Mouse (Mus musculus) spleen, adult 2 months (tissue): ENCODE data around the gene Itfg2. TPM values are rescaled to one million over a fixed set of nuclear protein-coding genes. Genes with fewer than 3 reads are reported as not detected.
A peak's percentile ranks its signal among the peaks of the same experiment; 100 is the strongest.

Experiments used
- DNase-seq, 2 experiments: peaks; one replicate each; pipeline versions ENCODE4 v3.0.0 to v3.0.0-alpha.2; 2012 to 2021; ENCODE audit warnings: low spot score in 2 of 2, low read depth in 1 of 2
- H3K27ac ChIP-seq: fragments of 200-500 bp; 2 replicates; pipeline ENCODE4 v1.5.1; 2012; ENCODE audit warnings: low read length, inconsistent platforms; ENCODE audit not compliant: insufficient read depth
- H3K27me3 ChIP-seq: fragments of 200-500 bp; 2 replicates; pipeline ENCODE4 v1.6.1; 2012; ENCODE audit warnings: mild to moderate bottlenecking, moderate library complexity, low read length, inconsistent platforms; ENCODE audit not compliant: control insufficient read depth, insufficient read depth
- H3K36me3 ChIP-seq: fragments of 200-500 bp; 2 replicates; pipeline ENCODE4 v1.6.1; 2012; ENCODE audit warnings: mild to moderate bottlenecking, low read length, inconsistent platforms; ENCODE audit not compliant: control insufficient read depth, insufficient read depth
- H3K4me1 ChIP-seq: fragments of 200-500 bp; 2 replicates; pipeline ENCODE4 v1.6.1; 2011; ENCODE audit warnings: inconsistent platforms; ENCODE audit not compliant: control insufficient read depth, insufficient read depth, insufficient read length
- H3K4me3 ChIP-seq: fragments of 200-500 bp; 2 replicates; pipeline ENCODE4 v1.5.1; 2011; ENCODE audit warnings: mild to moderate bottlenecking, inconsistent platforms; ENCODE audit not compliant: insufficient read depth, insufficient read length; ENCODE audit errors: extremely low read depth
- CTCF ChIP-seq: fragments of 200-500 bp; IDR thresholded peaks from 2 replicates; pipeline ENCODE4 v1.5.1; 2011; ENCODE audit warnings: mild to moderate bottlenecking, inconsistent platforms; ENCODE audit not compliant: insufficient read depth, insufficient read length, insufficient replicate concordance; ENCODE audit errors: extremely low read depth
- POLR2A ChIP-seq: fragments of 200-500 bp; IDR thresholded peaks from 2 replicates; pipeline ENCODE4 v1.6.1; 2011; ENCODE audit warnings: low read depth, low read length, inconsistent platforms
- WGBS: fragments of 180-500 bp; shearing (Covaris S2); methylation state at CpG from one replicate; pipeline ENCODE4 v1.1.7; 2018; 5-methylcytosine and 5-hydroxymethylcytosine counted together
- polyA plus RNA-seq: library from polyadenylated mRNA; depleted of rRNA; stranded (reverse); fragments of >200 nt; gene quantifications from 2 replicates; pipeline ENCODE4 v1.2.3, GENCODE M21; 2012

Gene Itfg2
- polyA plus RNA-seq, 1 experiment, result 23.0 TPM

GRCm38 (mm10) chr6:128423496-128424268, 1.0 kb downstream of the Itfg2 start:
- DNase-seq, result no peak
- peak overlapping the region; percentile 74 for H3K4me3 ChIP-seq
- TF ChIP-seq CTCF (no peak), POLR2A (no peak)
- H3K27ac ChIP-seq, result no peak overlapping the region
- no peaks in the 10 kb centered on the region for H3K27me3 ChIP-seq
- 43% methylated on average over 16 of the region's 16 CpGs for WGBS
- peaks cover 2% of the 10 kb centered on the region; the same call in 1 of the 2 replicates for H3K4me1 ChIP-seq
- H3K36me3 ChIP-seq, result no peaks in the 10 kb centered on the region

GRCm38 (mm10) chr6:128421480-128421879, 3.3 kb downstream of the Itfg2 start:
- TF ChIP-seq CTCF (no peak), POLR2A (no peak)
- DNase-seq, result no peak
- H3K27ac ChIP-seq, result no peak overlapping the region
- no peak overlapping the region for H3K4me3 ChIP-seq
- 97% methylated on average over 3 of the region's 3 CpGs for WGBS
- no peaks in the 10 kb centered on the region for H3K36me3 ChIP-seq
- H3K4me1 ChIP-seq, result peaks cover 2% of the 10 kb centered on the region; the same call in 1 of the 2 replicates
- H3K27me3 ChIP-seq, result no peaks in the 10 kb centered on the region

GRCm38 (mm10) chr6:128421036-128421435, 3.7 kb downstream of the Itfg2 start:
- no peaks in the 10 kb centered on the region for H3K27me3 ChIP-seq

GRCm38 (mm10) chr6:128418076-128418475, 6.7 kb downstream of the Itfg2 start:
- WGBS, result 83% methylated on average over 1 of the region's 1 CpGs
- H3K27ac ChIP-seq, result no peak overlapping the region
- H3K4me1 ChIP-seq, result no peaks in the 10 kb centered on the region
- H3K27me3 ChIP-seq, result no peaks in the 10 kb centered on the region
- no peak for TF ChIP-seq POLR2A
- TF ChIP-seq CTCF, result no peak
- no peak for DNase-seq
- H3K36me3 ChIP-seq, result peaks cover 3% of the 10 kb centered on the region
- H3K4me3 ChIP-seq, result no peak overlapping the region

More at GRCm38 (mm10) chr6:128421036-128421435, 3.7 kb downstream of the Itfg2 start:
- H3K4me1 ChIP-seq, result peaks cover 2% of the 10 kb centered on the region; the same call in 1 of the 2 replicates
- 63% methylated on average over 2 of the region's 2 CpGs for WGBS
- no peak for DNase-seq
- no peaks in the 10 kb centered on the region for H3K36me3 ChIP-seq
- H3K4me3 ChIP-seq, result no peak overlapping the region
- H3K27ac ChIP-seq, result no peak overlapping the region
- no peak for TF ChIP-seq CTCF
- TF ChIP-seq POLR2A, result no peak

GRCm38 (mm10) chr6:128416169-128416568, 8.6 kb downstream of the Itfg2 start:
- no peaks in the 10 kb centered on the region for H3K4me1 ChIP-seq
- H3K36me3 ChIP-seq, result peaks cover 11% of the 10 kb centered on the region
- TF ChIP-seq CTCF (no peak), POLR2A (no peak)
- H3K27ac ChIP-seq, result no peak overlapping the region
- DNase-seq, result no peak
- H3K27me3 ChIP-seq, result no peaks in the 10 kb centered on the region
- H3K4me3 ChIP-seq, result no peak overlapping the region
- WGBS, result 91% methylated on average over 5 of the region's 5 CpGs

GRCm38 (mm10) chr6:128411115-128411514, 13.6 kb downstream of the Itfg2 start:
- no peaks in the 10 kb centered on the region for H3K4me1 ChIP-seq
- no peak overlapping the region for H3K27ac ChIP-seq
- peak; percentile 30 to 78 for DNase-seq
- no peak overlapping the region for H3K4me3 ChIP-seq
- WGBS, result 29% methylated on average over 3 of the region's 3 CpGs
- H3K27me3 ChIP-seq, result no peaks in the 10 kb centered on the region
- H3K36me3 ChIP-seq, result peaks cover 30% of the 10 kb centered on the region
- TF ChIP-seq POLR2A (no peak), CTCF (peak; percentile 57; the same call in 1 of the 2 replicates)

GRCm38 (mm10) chr6:128410305-128410704, 14.4 kb downstream of the Itfg2 start:
- no peak for TF ChIP-seq CTCF
- no peak for TF ChIP-seq POLR2A
- no peak overlapping the region for H3K27ac ChIP-seq
- H3K36me3 ChIP-seq, result peaks cover 30% of the 10 kb centered on the region
- H3K27me3 ChIP-seq, result no peaks in the 10 kb centered on the region
- H3K4me3 ChIP-seq, result no peak overlapping the region
- DNase-seq, result no peak
- H3K4me1 ChIP-seq, result no peaks in the 10 kb centered on the region
- WGBS, result 97% methylated on average over 13 of the region's 13 CpGs
